ENCODE assay signal across 8 mouse cellular contexts in the genomic region with DNA sequence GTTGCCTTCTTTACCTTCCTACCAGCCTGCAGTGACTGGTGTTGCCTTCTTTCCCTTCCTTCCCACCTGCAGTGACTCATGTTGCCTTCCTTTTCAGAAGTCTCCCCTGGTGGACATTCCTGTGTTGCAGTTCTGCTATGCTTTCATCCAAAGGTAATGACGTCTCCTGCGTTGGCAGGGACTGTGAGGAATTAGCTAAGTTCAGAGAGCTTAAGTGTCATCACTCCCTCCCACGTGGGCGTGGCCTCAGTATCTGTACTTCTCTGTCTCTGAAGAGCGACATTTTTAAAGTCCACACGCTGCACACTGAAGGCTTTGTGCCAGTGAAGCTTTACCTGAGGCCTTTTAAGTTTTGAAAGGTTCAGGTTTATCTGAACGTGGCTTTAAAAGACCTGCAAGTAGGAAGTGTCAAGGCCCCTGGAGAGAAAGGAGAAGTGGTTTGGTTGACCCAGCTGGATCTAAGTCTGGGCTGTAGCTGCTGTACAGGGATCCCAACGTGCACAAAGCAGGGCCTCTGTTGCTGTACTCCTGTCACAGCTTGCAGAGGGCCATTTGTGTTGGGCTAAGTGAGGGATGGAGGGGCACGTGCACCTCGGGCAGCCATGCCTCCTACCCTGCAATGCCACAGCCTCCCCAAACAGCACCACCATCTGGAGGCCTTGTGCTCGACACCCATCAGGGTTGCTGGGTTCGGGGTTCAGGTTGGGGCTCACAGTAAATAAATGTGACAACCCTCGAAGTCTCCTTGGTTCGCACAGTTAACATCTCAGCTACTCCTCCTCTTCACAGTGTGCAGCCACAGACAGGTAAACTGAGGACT. TPM values are rescaled to one million over a fixed set of nuclear protein-coding genes. Genes with fewer than 3 reads are reported as not detected.
A peak's percentile ranks its signal among the peaks of the same experiment; 100 is the strongest.
DNase-seq lines count a peak whose midpoint lies in the region; ATAC-seq lines count a peak whose summit lies in the region.

No protein-coding gene starts in this region.

- peak; percentile 41 for ATAC-seq in neutrophil, adult 5-6 weeks (ENCODE audit: extremely low read depth, insufficient number of reproducible peaks, low FRiP score, poor library complexity, severe bottlenecking)
- ATAC-seq in midbrain, embryonic 13.5 days = no peak

- H3K4me1 ChIP-seq in midbrain, embryonic 13.5 days (replicated peaks) = 0 out of 2 replicates have a peak, but pooled peaks cover 5% of the 10 kb centered on the region

- H3K36me3 ChIP-seq in midbrain, embryonic 13.5 days = peaks cover 69% of the 10 kb centered on the region

- H3K9ac ChIP-seq in midbrain, embryonic 13.5 days (replicated peaks) = no peak overlapping the region

- no peak overlapping the region for H3K4me3 ChIP-seq in midbrain, embryonic 13.5 days (replicated peaks)

- no peaks in the 10 kb centered on the region for H3K9me3 ChIP-seq in midbrain, embryonic 13.5 days

- H3K27ac ChIP-seq in midbrain, embryonic 13.5 days = no peak overlapping the region

- peak; percentile 39 to 41 for DNase-seq in left cerebral cortex, adult 18-20 months (ENCODE audit: low spot score in 2 of 2)
- DNase-seq in left cerebral cortex, adult 8-10 months (ENCODE audit: low spot score in 2 of 2) = no peak
- DNase-seq in T-cell, adult 2 months (ENCODE audit: low spot score) = peak; percentile 74
- DNase-seq in liver = peak; percentile 64
- no peak for DNase-seq in urinary bladder, postnatal 10 days (ENCODE audit: low spot score)
- no peak for DNase-seq in retina, postnatal 1 day

- no peaks in the 10 kb centered on the region for H3K27me3 ChIP-seq in midbrain, embryonic 13.5 days

- H3K4me2 ChIP-seq in midbrain, embryonic 13.5 days (replicated peaks) = no peak overlapping the region

- 67% methylated on average over 14 of the region's 14 CpGs for WGBS in midbrain, embryonic 13.5 days

RNA-seq across cellular contexts. Expression of a gene that starts 51.1 kb away (rescaled TPM):
- 10 to 100 TPM; 32.9 to 38.7 TPM for total RNA-seq in left cerebral cortex, adult 18-20 months (2021)
- 10 to 100 TPM; 27.7 to 34.8 (median 29.4) TPM for total RNA-seq in left cerebral cortex, adult 8-10 months (2022)
- total RNA-seq in neutrophil, adult 5-6 weeks (2017) = 339 and 376 TPM in 2 replicates
- polyA plus RNA-seq in midbrain, embryonic 13.5 days (2015; fragmentation: Nextera tagmentation; extraction: Ambion mirVana) = 32.7 and 39.2 TPM in 2 replicates

Comparison
In these comparisons a context has a peak if more than half of its experiments do, and no peak if none do; other contexts are left out.
1. DNase-seq: peak in left cerebral cortex, adult 18-20 months (2 of 2), T-cell, adult 2 months (single experiment) and liver (single experiment); none in left cerebral cortex, adult 8-10 months (0 of 2), urinary bladder, postnatal 10 days (single experiment) and retina, postnatal 1 day (single experiment).